Mouse (Mus musculus) kidney, postnatal 14 days (tissue): ENCODE results near the gene Capn7.

Experiments
- DNase-seq: peaks from one replicate; pipeline ENCODE4 v3.0.0; 2022; ENCODE audit warnings: mixed read lengths

The Capn7 gene

DNA sequence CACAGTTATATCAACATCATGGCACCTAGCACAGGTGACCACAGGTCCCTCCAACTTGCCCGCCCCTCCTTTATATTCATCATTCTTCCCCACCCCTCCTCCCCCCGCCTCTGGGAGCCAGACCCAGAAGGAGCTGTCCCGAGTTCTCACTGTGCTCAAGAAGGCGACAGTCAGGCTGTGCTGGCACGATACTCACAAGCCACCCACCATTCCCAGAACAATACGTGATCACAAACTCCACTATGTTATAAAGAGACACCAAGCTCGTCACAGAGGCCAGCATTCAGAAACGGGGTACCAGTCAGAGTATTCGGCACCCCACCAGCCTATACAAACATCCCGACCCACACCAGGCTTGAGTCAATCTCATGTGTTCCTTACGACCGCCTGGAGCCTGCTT is 60.9 kb downstream of the Capn7 start:
- no peak for DNase-seq

DNA sequence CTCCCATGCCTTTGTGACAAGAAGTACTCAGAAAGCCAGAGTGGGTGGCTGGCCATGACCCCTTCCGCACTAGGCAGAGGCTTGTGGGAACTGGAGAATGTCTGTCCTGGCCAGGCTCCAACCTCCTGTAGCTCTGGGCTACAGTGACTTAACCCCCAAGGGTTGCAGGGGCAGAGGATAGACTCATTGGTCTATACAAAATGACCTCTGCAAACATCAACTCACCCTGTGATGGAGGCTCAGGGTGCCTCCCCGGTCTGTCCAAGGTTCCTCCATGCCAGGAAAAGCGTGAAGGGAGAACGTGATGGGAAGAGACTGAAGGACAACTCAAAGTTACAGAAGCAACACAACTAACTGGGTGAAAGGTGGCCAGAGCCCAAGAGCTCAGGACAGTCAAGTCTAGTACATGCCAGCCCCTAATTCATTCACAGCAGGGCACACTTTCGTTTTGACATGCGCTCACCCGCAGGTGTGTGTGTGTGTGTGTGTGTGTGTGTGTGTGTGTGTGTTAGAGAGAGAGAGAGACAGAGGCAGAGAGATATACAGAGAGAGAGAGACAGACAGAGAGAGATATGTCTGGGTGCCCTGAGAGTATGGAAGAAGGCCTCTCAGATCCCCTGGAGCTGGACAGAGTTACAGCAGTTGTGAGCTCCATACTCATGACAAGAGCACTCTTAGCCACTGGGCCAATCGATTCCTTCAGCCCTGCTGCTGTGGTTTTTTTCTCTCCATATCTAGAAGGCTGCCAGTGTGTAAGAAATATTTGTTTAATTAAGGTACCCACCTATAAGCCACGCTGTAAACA is 61.6 kb downstream of the Capn7 start:
- DNase-seq: peak; percentile 85

DNA sequence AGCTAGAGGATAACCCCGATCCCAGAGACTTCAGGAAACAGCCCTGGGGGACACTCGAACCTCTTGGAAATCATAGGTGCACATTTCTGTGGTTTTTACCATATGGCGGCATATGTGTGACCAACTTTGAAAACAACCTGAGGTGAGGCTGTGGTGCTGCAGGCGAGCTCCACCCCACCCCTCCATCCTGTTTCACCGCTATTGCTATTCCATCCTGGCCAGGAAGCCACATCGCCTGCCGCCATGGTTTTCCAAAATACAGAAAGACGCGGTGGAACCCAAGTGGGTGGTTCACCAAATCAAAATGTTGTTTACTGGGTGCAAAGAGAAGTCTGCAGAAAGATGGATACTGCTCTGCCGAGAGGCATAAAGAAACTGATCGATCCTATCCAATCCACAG is 62.4 kb downstream of the Capn7 start:
- no peak for DNase-seq

DNA sequence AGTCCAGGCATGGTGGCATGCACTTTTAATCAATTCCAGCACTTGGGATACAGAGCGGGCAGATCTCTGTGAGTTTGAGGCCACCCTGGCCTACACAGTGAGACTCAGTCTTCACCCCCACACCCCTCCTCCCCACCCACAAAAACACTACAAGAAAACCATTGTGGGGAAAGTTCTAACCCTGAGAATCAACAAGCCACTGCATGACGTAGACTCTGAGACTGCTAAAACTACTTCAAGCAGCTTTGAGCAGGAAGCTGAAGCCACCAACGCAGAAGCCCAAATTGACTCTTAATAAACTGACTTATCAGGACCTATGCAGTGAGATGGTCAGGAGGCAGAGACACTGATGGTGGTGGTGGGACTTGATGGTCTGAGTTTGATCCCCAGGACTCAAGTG is 62.8 kb downstream of the Capn7 start:
- no peak for DNase-seq

DNA sequence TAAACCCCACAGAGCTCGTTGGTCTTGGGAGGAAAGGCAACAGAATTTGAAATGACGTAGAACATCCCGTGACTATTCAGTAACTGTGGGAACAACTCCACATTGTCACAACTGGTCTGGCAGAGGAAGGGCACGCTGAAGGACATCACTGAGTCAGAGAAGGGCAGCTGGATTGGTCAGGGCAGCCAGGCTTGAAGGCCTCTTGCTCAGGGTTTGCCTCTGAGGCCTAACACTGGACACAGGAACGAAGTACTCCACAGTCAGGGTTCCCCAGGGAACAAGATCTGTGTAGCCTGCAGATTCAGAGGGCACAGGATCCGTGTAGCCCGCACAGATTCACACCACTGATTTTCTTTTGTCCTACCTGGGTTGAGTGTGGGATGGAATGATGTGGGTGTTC is 63.8 kb downstream of the Capn7 start:
- DNase-seq: no peak

DNA sequence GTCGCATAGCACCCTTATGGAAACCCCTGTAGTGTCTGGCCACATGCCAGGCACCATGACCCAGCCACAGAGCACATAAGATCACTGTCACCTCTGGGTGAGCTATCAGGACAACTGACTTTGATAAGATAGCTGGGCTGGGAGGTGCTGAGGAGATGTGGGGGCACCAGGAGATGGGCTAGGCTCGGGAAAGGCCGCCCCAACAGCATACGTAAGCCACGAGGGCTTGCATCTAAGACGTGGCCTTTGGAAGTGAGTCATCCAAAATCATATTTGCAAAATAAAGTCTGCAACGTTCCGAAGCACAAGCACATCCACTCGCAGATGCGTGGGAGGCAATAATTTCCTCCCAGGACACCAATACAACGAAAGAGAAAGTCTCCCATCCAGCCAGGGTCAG is 64.5 kb downstream of the Capn7 start:
- no peak for DNase-seq

DNA sequence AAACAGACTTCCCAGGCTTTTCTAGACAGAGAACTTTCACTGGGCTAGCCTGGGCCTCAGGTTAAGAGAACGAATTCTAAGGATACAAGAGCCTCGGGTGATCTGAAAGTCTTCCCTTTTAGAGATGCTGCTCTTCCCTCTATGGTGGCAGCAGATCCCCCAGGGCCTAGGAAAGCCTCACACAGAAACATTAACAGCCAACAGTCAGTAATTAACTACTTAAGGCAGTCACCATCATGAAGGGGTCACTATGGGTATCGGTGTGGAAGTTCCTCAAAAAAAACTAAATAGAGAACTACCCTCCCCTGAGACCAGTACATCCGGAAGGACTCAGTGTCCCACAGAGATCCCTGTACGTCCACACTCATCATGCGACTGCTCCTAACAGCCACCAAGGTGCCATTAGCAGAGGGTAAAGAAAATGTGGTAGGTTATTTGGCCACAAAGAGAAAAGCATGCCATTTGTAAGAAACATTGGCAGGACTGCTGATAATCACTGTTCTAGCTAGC is 65.5 kb downstream of the Capn7 start:
- DNase-seq: no peak

DNA sequence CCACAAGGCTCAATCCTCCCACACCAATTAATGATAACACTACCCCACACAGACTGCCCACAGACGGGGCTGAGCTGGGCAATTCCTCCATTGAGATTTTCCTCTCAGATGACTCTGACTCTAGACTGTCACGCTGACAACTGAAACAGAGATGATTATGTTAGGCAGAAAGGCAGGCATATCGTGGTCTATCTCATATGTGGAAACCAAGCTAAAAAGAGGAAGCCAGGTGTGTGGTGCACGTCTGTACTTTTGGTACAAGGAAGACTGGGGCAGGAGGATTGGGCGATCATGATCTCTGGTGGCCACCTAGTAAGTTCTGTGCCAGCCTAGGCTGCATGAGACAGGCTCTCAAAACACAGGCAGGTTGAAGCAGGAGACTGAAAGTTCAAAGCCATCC is 66.3 kb downstream of the Capn7 start:
- DNase-seq: no peak

DNA sequence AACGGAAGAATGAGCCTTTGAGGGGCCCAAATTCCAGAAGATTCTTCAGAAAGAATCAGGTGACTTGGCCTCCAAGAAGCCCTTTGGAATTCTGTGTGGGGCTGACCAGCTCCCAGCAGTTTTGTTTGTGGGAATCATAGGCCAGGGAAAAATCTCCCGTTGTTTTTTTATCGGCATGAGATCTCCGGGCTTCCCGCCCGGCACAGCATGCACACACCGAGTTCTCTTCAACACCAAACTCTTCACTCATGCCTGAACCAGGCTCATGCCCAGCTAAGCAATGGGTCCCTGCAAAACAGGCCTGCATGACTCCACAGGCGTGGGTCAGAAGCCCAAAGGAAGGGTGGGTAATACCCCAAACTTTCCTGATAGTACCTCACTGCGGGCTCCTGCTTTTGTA is 67.1 kb downstream of the Capn7 start:
- no peak for DNase-seq

DNA sequence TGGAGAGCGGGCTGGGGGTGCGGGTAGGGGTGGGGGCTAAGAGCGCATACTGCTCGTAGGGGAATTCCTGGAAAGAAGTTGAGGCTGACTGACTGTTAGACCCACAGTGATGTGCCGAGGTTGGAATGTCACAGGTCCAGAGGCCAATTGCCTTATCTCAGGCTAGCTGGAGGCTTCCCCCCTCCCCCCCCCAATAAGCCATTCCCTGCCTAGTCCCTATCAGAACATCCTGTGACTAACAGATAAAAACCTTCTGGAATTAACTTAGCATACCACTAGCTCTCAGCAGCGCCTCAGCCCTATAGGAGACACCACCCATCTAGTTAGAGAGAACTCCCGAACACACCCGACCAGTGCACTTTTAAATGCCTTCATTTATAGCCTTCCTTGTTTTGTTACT is 67.6 kb downstream of the Capn7 start:
- no peak for DNase-seq

DNA sequence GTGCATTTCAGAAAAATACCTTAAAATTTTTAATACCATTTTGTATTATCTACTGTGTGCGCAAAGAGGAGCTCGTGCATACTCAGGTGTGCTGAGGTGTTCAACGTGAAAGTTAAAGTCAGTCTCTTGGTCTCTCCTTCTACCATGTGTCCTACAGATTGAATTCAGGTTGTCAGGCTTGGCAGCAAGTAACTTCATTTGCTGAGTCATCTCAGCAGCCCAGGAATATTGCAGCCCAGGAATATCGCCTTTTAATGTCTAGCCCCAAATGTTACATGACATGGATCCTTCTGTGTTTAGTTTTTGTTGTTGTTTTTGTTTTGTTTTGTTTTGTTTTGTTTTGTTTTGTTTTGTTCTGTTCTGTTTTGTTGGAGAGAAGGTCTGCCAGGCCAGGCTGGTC is 68.2 kb downstream of the Capn7 start:
- no peak for DNase-seq

DNA sequence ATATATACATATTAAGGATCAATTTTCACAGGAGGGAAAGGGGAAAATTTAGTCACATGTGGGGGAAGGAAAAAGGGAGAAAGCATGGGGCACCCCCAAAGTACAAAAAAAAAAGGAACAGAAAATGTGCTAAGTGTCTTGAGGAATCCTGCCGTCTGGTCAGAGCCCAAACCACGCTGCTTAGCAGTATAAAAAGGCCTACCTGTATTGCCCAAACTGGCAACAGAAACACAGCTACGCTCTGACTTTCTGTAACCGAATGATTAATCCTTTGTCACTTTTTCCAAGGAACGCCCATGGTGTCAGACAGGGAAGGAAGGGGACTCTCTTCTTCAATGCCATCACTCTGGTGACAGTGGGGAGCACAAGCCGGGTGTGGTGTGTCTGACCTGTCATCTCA is 69.2 kb downstream of the Capn7 start:
- DNase-seq: no peak

DNA sequence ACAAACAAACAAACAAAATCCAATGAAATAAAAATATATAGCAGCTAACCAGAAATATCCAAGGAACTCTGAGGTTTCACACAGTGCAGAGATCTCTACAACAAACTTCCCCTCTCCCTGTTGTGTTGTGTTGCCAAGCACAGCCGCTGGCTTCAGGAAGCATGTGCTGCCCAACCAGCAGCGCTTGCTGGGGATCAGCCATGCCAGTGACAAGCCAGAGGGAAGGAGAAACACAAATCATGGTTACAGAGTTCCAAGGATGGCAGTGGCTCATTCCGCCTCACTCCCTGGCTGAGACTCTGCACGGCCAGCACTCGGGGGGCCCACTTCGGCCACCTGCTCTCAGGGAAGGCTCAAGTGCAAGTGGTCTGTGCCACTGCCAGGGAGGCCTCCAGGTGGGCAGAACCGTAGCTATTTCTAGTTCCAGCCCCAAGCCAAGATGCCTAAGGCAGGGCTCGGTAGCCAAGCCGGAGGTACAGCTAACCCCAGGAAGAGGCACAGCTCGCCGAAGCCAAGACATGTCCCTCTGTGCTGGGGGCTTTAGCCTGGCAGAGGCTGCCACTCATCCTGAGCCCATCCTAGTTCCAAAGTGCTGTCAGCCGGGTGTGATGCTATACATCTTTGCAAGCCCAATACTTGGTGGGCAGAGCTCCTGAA is 69.8 kb downstream of the Capn7 start:
- no peak for DNase-seq

DNA sequence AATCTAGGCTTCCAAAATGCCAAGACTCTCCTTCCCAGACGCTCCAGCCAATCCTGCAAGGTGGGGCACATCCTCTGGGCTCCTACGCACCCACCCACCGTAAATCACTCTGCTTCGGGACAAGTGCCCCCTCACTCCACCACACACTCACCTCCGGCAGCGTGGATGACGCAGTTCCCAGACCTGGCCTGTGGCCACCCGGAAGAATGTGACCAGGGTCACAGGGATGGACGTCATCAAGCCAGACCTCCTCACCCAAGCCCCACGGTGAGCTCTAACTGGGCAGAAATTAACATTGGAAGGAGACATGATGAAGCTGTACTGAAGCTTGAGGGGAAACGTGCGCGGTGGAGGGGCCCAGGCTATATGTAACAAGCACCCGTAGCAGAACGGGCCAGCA is 70.8 kb downstream of the Capn7 start:
- DNase-seq: peak; percentile 83

DNA sequence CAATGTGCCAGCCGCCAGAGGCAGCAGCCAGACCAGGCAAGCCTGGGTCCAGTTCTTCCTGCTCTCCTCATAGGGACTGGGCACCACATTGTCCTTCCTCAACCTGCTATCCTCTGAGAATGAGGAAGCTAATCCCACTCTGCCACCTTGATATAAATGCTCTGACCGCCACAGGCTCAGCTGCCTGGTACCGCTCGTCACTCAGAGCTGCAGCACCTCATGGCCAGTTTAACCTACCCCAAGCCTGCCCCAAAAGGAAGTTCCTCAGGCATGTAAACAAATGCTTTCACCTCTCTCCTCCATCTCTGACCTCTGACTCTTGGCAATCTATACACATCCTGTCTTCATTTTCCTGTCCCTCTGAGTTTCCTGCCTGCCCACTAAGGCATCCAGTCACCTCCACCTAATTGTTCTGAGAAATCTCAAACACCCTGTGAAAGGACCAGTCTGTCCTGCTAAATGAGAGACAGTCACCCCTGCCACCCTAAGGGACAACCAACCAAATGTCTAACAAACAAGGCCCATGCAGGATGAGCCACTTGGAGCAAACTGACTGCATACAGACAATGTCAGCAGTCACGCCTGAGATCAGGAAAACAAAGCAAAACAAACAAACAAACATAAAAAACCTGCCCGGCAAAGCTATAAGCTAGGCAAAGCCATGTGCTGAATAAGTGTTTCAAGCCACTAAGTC is 71.6 kb downstream of the Capn7 start:
- DNase-seq: peak; percentile 63

DNA sequence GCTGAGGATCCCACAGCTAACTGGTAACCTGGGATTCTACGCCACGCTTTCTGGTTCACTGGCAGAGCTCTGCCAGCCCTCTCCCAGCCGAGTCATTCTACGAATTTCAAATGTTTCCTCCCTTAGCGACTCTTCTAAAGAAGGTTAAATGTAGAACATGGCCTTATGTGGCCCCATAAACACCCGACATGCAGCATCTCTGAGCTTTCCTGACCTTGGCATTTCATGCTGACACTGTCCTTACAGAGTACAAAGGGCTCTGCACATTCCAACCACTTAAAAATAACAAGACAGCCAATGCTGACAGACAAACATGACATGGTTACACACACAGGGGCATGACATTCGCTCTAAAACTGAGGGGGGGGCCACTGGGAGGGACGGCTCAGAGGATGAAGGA is 72.2 kb downstream of the Capn7 start:
- no peak for DNase-seq

DNA sequence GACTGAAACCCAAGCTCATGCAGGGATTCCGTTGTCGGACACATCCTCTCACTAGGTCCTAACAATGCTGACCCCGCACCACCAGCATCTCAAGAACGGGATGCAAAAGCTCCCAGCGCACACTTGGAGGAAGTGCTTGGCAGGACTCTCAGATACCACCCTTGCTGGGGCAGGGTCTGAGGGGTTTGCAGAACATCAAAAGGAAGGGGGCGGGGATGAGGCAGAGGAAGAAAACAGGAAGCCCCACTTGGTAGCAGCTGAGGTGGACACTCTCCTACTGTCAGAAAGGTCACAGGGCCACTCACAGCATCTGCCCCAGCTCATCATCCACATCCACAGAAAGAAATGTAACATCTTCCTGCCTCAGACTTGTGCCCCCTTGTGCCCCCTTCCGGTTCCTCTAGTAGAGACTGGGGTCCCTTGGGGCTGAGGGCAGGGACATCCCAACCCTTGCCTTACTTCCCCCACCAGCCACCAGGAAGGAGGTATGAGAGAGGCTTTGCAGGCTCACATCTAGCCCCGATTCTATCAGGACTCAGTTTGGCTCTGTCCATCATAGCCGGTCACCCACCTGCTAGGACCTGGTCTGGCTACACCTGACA is 73.8 kb downstream of the Capn7 start:
- DNase-seq: peak; percentile 67

DNA sequence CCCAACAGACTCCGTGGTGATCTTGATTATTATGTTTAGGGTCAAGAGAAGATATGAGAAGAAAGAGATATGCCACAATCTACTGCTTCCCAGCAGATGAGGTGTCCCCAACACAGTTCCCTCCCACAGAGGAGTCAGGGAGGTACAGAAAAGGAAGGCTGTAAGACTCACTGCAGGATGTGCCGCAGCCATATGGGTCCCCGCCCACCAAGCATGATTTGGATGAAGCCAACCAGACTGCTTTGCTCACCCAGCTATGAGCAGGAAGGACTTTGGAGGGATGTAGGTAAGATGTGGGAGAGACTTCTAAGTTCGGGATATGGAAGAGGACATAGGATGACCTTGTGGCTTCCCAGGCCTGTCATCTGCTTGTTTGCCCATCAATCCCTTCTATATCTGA is 74.3 kb downstream of the Capn7 start:
- DNase-seq: no peak

DNA sequence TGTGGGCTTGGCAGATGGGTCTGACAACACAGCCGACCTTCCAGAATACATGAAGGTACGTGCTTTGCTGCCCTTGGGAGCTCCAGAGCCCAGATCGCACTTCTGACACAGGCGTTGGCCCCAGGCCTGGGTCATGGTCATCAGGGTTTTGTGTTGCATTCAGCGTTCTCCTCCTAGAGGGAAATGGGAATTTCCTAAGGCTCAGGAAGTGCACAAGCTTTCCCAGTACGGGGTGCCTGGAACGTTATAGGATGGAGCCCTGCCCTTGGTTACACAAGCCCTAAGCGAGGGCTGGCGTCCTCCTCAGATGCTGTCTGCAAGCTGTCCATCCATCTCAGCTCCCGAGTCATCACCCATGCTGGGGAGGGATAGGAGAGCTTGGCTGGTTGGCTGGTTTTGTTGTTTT is 76.2 kb downstream of the Capn7 start:
- DNase-seq: peak; percentile 51

DNA sequence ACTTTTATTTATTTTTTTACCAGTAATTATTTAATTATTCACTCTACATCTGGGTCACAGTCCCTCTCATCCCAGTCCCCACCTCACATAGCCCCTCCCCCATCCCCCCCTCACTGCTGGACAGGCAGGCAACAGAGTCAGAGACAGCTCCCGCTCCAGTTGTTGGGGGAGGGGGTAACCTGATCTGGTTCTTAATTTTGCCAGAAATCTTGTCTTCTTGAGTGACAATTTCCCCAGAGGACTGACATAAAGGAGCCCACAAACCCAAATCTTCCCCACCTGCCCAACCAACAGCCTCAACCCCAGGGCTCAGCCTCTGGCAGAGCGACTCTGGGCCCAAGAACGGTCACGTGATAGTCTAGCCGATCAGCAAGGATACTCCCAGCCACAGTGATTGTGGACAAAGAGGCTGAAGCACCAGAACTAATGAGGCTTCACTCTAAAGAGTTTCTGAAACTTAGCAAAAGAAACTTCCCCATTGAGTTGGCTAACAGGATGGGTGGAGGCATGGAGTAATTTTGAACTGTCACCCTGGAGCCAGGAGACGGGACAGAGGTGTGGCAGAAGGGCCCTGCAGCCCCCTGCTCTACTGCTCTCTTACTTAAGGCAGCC is 77.1 kb downstream of the Capn7 start:
- DNase-seq: no peak

DNA sequence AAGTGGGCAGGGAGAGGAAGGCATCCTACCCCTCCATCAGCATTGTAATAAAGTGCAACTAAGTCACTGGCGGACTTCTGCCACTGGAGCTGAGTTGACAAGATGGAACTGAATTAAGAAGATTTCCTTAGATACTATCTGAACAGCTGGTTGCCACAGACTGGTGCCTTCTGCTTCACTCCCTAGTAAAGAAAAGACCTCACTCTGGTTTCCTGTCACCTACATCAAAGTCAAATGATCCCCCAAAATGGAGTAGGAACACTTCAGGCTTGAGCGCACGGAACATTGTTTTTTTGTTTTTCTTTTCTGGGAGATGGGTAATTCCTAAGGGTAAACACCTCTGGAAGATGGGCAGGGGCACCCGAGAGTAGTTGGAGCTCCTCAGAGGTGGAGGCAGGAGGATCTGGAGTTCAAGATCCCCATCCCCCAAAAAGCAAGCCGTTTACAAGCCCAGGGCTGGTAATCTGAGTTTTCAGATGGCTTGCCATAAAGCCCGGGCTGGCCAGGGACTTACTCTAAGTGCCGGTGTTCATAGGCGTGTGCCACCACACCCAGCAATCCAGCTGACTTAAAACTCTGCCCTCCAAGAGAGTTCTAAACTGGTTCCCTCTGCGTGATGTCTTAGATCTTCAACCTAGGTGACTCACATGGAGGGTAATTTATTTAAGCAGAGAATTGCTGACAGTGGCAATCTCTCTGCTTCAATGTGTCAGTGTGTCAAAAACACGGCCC is 78.0 kb downstream of the Capn7 start:
- DNase-seq: no peak

DNA sequence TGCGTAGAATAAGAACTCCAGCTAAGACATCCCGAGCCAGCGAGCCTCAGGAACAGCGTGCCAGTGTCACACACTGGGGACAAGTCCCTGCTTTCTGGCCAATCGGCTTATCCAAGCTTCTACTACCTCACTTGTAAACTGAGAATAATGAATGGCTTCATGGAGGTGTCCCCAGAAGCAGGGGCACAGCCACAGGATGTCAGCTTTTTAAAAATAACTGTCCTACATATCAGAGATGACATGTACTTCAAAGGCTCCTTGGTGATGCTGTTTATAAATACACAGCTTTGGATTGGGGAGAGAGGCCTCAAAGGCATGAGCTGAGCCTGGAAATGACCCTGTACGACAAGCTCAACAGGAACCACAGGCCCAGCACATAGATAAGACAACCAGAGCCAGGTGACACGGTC is 78.5 kb downstream of the Capn7 start:
- no peak for DNase-seq
